Mouse (Mus musculus) liver, adult 2 months (tissue): ENCODE measurements around the gene Otulinl. TPM values are rescaled to one million over a fixed set of nuclear protein-coding genes. Genes with fewer than 3 reads are reported as not detected.

Experiments
- DNase-seq: peaks from one replicate; pipeline ENCODE4 v3.0.0-alpha.2; 2011; ENCODE audit warnings: low read depth, low spot score; ENCODE audit errors: extremely low read depth
- H3K27ac ChIP-seq: fragments of 200-500 bp; replicated peaks from 2 replicates; pipeline ENCODE4 v1.5.1; 2012; ENCODE audit warnings: low read depth, mild to moderate bottlenecking, control low read depth, inconsistent platforms, low read length; ENCODE audit not compliant: insufficient read depth
- H3K27me3 ChIP-seq: fragments of 200-500 bp; 2 replicates; pipeline ENCODE4 v1.6.1; 2012; ENCODE audit warnings: mild to moderate bottlenecking, moderate library complexity, low read length, inconsistent platforms; ENCODE audit not compliant: control insufficient read depth, insufficient read depth
- H3K36me3 ChIP-seq: fragments of 200-500 bp; 2 replicates; pipeline ENCODE4 v1.6.1; 2012; ENCODE audit warnings: low read length, inconsistent platforms; ENCODE audit not compliant: control insufficient read depth, insufficient read depth
- H3K4me1 ChIP-seq: fragments of 200-500 bp; 2 replicates; pipeline ENCODE4 v1.6.1; 2011; ENCODE audit warnings: low read length; ENCODE audit not compliant: control insufficient read depth, insufficient read depth
- H3K4me3 ChIP-seq: fragments of 200-500 bp; 2 replicates; pipeline ENCODE4 v1.5.1; 2011; ENCODE audit warnings: low read depth, mild to moderate bottlenecking, control low read depth, low read length, moderate library complexity; ENCODE audit not compliant: insufficient read depth
- H3K79me2 ChIP-seq: fragments of 200-500 bp; 2 replicates; pipeline ENCODE4 v1.6.1; 2012; ENCODE audit warnings: inconsistent platforms, mild to moderate bottlenecking, low read length, moderate library complexity; ENCODE audit not compliant: control insufficient read depth, insufficient read depth
- H3K9ac ChIP-seq: fragments of 200-500 bp; 2 replicates; pipeline ENCODE4 v1.6.1; 2012; ENCODE audit warnings: low read depth, mild to moderate bottlenecking, control low read depth, inconsistent platforms, low read length
- CTCF ChIP-seq: fragments of 200-500 bp; IDR thresholded peaks from 2 replicates; pipeline ENCODE4 v1.5.1; 2011; ENCODE audit warnings: low read depth, low read length, control low read depth
- POLR2A ChIP-seq: fragments of 200-500 bp; IDR thresholded peaks from 2 replicates; pipeline ENCODE4 v1.6.1; 2011; ENCODE audit warnings: low read length, control low read depth; ENCODE audit not compliant: insufficient read depth; ENCODE audit errors: extremely low read depth
- WGBS: fragments of 180-500 bp; shearing (Covaris S2); methylation state at CpG from one replicate; pipeline ENCODE4 v1.1.7; 2018; 5-methylcytosine and 5-hydroxymethylcytosine counted together
- polyA plus RNA-seq: library from polyadenylated mRNA; depleted of rRNA; stranded (reverse); fragments of >200 nt; gene quantifications from 2 replicates; pipeline ENCODE4 v1.2.3, GENCODE M21; 2012
- total RNA-seq: library from RNA; depleted of rRNA; stranded (reverse); fragments of >200 nt; gene quantifications from 2 replicates; pipeline ENCODE4 v1.2.3, GENCODE M21; 2014

Otulinl gene
- total and polyA plus RNA-seq, 2 experiments = 0.78 to 2.1 TPM

- H3K9ac ChIP-seq = peak overlapping the region; percentile 23
- 63% methylated on average over 13 of the region's 13 CpGs for WGBS
- H3K4me3 ChIP-seq = no peak overlapping the region
- peaks cover 40% of the 10 kb centered on the region for H3K79me2 ChIP-seq
- H3K4me1 ChIP-seq = peaks cover 54% of the 10 kb centered on the region
- peak; percentile 65 for DNase-seq
- TF ChIP-seq POLR2A = no peak
- H3K36me3 ChIP-seq = peaks cover 16% of the 10 kb centered on the region
- H3K27ac ChIP-seq = peak overlapping the region; percentile 83
- no peaks in the 10 kb centered on the region for H3K27me3 ChIP-seq
Measured at GRCm38 (mm10) chr15:27625014-27625889, 56.1 kb downstream of the Otulinl start.

- Histone ChIP-seq H3K9ac (no peak overlapping the region), H3K27me3 (no peaks in the 10 kb centered on the region), H3K27ac (no peak overlapping the region), H3K4me3 (no peak overlapping the region), H3K36me3 (peaks cover 27% of the 10 kb centered on the region), H3K4me1 (peaks cover 58% of the 10 kb centered on the region), H3K79me2 (peaks cover 33% of the 10 kb centered on the region)
- TF ChIP-seq POLR2A (no peak), CTCF (no peak)
- DNase-seq = peak; percentile 57
- WGBS = 33% methylated on average over 6 of the region's 6 CpGs
Measured at GRCm38 (mm10) chr15:27623286-27623685, 58.1 kb downstream of the Otulinl start.

GRCm38 (mm10) chr15:27620475-27621185, 60.7 kb downstream of the Otulinl start:
- Histone ChIP-seq H3K27me3 (no peaks in the 10 kb centered on the region), H3K27ac (peak overlapping the region; percentile 41), H3K4me1 (peaks cover 39% of the 10 kb centered on the region), H3K9ac (no peak overlapping the region), H3K4me3 (no peak overlapping the region), H3K79me2 (peaks cover 30% of the 10 kb centered on the region; the same call in 1 of the 2 replicates), H3K36me3 (peaks cover 46% of the 10 kb centered on the region)
- DNase-seq = peak; percentile 52
- WGBS = 50% methylated on average over 6 of the region's 6 CpGs
- TF ChIP-seq POLR2A (no peak), CTCF (0 out of 2 replicates have a peak, but pooled peaks have one; percentile 13)

- Histone ChIP-seq H3K36me3 (peaks cover 51% of the 10 kb centered on the region), H3K27ac (no peak overlapping the region), H3K79me2 (peaks cover 27% of the 10 kb centered on the region; the same call in 1 of the 2 replicates), H3K9ac (no peak overlapping the region), H3K4me1 (peaks cover 37% of the 10 kb centered on the region), H3K4me3 (no peak overlapping the region), H3K27me3 (no peaks in the 10 kb centered on the region)
- peak; percentile 70 for DNase-seq
- no peak for TF ChIP-seq CTCF
- TF ChIP-seq POLR2A = no peak
- 29% methylated on average over 3 of the region's 3 CpGs for WGBS
Measured at GRCm38 (mm10) chr15:27619683-27620082, 61.7 kb downstream of the Otulinl start.

GRCm38 (mm10) chr15:27618778-27619533, 62.4 kb downstream of the Otulinl start:
- Histone ChIP-seq H3K9ac (no peak overlapping the region), H3K36me3 (peaks cover 55% of the 10 kb centered on the region)

More at GRCm38 (mm10) chr15:27618778-27619533, 62.4 kb downstream of the Otulinl start:
- Histone ChIP-seq H3K4me3 (no peak overlapping the region), H3K27ac (no peak overlapping the region; the same call in 1 of the 2 replicates), H3K27me3 (no peaks in the 10 kb centered on the region), H3K4me1 (peaks cover 32% of the 10 kb centered on the region), H3K79me2 (peaks cover 21% of the 10 kb centered on the region; the same call in 1 of the 2 replicates)
- 56% methylated on average over 6 of the region's 6 CpGs for WGBS
- DNase-seq = no peak
- no peak for TF ChIP-seq CTCF
- TF ChIP-seq POLR2A = no peak
